Mouse (Mus musculus) embryo, embryonic 11 days (tissue): Measurements from ENCODE around the gene Gm21488.
"Not testable (repeated sequence)": the region's sequence is repeated elsewhere in the genome, so short reads cannot be mapped to it uniquely, and the experiment has no call there.

ENCODE experiments used
- DNase-seq: peaks from one replicate; pipeline ENCODE4 v3.0.0-alpha.2; 2015

Gene Gm21488

DNA sequence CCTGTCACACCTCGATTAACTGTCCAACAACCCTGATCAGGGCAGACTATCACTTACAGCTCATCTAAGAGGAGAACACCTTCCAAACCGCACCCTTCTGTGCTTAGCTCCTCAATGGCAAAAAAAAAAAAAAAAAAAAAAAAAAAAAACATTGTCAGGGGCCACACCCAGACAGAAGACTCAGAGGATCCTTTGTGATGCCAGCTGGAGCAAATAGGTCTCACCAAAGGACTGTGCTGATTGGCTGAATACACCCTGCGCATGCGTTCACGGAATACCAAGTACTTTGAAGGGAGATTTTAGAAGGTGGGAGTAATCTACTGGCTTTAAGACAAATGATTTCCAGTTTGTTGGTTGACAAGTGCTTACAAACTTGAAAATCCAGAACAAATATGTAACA, at the start of gene Gm21488:
Gene Gm21488, minus strand, starts transcription at position 101 of the 400 bp plus-strand sequence.
- DNase-seq = not testable (repeated sequence)
